Mouse (Mus musculus) NIH3T3 (cell line): ENCODE measurements around the gene Etnk1.
"Not testable (repeated sequence)": the region's sequence is repeated elsewhere in the genome, so short reads cannot be mapped to it uniquely, and the experiment has no call there.

Experiments
- DNase-seq: peaks from one replicate; pipeline ENCODE4 v3.0.0-alpha.2; 2012; ENCODE audit warnings: low read depth

Etnk1 gene

DNA sequence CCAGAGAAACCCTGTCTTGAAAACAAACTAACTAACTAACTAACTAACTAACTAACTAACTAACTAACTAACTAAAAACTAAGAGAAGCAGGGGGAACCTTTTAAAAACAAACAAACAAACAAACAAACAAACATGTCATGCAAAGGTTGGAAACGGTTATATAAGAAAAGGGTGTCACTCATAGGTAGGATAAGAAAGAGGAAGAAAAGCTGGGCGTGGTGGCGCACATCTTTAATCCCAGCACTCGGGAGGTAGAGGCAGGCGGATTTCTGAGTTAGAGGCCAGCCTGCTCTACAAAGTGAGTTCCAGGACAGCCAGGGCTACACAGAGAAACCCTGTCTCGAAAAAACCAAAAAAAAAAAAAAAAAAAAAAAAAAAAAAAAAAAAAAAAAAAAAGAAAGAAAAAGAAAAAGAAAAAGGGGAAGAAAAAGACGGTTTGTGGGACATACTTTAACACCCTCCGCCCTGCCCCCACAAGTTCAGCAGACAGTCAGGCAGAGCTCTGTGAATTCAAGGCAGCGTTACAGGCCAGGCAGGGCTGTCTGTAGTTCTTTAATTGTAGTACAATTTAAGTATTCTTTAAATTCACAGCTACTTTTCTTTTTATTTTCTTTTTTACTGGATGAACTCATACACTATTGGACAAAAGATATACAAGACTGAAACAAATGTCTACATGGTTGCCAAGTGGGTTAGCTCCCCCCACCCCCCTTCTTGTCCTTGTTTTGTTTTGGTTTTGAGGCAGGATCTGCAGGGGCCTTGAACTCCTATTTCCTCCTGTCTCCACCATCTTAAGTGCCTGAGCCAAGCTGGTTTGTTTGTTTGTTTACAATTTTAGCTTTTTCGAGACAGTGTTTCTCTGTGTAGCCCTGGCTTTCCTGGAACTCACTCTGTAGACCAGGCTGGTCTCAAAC is 15.7 kb upstream of the Etnk1 start:
- not testable (repeated sequence) for DNase-seq

DNA sequence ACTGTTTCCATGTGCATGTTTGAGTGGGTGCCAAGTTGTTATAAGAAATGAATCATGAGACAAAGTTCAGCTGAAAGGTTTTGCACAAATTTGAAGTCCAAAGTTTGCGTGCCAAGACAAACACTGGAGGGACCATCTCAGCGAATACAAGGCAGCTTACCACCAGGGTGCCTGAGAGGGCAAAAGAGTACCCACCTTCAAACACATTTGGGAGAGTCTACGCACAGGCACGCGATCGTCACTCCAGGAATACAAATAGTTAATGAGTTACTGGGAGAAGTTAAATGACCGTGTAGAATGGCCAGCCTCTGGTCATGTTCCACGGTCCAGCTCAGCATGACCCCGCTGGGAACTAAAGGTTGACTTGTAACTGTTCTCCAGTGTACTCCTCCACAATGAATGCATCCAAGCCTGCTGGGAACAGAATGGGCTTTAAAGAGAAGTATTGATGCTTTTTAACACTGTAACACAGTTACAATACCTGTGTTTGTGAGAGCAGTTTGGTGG is 14.6 kb upstream of the Etnk1 start:
- DNase-seq: peak; percentile 97

DNA sequence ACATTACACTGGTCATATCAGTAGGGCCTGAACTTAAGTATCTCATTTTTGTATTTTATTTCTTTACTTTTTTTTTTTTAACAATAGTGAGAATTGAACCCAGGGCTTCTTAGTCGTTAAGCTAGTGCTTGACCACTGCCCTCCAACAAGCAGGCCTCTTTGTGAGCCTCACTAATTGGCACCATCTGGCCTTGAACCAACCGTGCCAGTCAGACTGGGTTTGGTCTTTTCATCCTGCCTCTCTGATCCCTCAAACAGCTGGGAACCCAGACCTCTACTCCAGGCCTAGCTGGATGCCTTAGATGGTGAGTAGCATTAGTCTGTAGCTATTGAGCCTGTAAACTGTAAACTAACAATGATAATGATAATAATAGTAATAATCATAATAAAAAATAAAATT is 13.9 kb upstream of the Etnk1 start:
- no peak for DNase-seq

DNA sequence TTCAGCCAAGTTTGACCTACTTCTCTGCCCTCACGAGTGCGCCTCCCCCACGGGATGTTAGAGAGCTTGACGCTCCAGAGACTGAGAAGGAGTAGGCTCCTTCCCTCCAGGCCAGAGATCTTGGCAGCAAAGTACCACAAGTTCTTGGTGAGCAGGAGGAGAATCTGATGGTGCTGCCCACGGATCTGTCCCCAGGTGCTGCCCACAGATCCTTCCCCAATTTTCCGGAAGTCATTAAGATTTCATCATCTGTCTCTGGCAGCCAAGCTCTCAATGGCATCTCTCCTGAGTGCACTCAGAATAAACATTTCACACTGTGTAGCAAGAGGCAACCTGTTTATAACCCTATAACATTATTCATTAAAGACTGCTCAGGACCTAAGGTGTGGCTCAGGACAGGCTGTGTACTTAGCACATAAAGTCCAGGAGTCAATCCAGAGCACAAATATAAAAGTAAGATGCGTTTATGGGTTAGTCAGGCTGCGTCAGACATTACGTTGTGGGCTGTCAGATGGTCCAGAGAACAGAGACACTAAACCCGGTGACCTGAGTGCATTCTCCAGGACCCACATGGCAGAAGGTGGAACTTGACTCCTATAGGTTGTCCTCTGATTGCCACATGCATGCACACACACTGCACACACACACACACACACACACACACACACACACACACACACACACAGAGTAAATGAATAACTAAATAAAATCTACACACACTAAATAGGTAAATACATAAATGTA is 13.1 kb upstream of the Etnk1 start:
- DNase-seq: peak; percentile 77

DNA sequence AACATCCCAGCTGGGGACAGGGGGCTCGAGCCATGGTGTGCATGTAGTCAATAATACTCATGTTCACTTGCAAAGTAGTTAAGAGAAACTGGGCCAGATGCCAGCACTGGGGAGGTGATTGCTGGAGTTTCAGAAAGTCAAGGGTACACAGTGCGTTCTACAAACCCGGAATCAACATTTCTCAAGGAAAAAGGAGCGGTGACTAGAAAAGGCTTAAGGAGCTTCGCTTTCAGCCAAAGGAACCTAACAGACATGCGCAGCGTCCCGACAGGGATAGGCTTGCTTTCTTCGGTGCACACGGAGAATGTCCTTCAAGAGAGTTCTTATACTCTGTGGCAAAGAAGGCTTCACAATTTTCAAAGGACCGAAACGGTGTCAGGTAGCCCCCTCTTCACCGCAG is 12.1 kb upstream of the Etnk1 start:
- DNase-seq: no peak

DNA sequence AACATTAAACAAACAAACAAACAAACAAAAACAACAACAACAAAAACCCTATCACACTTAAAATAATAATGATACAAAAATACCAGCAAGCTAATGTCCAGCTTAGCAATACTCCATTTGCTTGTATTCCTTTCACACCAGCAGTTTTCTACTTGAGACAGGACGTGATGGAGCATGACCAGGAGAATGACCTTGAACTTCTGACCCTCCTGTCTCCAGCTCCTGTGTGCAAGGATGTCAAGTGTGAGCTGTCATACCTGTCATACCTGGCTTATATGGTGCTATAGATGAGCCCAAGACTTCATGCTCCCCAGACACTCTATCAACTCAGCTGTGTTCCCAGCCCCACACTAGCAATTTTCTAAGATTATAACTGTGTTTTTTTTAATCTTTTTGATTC is 11.0 kb upstream of the Etnk1 start:
- DNase-seq: no peak

DNA sequence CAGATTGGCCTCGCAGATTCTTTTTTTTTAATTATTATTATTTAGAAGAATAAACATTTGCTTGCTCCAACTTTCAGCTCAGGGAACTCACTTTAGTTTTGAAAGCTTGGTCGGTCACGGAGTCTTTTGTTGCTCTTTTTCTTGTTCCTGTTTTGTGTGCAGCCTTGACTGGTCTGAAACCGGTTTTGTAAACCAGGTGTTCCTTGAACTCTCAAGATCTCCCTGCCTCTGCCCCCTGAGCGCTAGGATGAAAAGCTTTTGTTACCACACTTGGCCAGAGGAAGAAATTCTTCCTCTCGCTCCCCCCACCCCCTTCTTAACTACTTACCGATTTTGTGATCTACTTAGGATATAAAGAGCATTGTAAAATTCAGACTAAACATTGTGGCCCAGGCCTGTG is 10.3 kb upstream of the Etnk1 start:
- no peak for DNase-seq

DNA sequence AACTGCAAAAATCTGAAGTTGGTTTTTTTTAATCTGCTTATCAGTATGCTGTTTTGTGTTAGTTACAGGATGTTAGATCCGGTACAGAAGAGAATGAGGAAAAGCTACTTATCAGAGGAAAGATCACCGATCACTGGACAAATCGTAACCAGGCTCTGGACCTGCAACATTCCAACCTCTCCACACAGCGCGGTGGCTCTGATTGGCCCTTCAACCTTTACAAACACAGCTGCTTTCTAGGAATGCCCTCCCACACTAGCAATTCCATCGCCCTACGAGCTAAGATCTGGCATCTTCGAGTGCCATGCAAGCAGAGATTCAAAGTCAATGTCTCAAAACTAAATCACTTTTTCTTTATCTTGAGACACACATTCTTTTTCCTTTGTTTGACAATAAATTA is 9.6 kb upstream of the Etnk1 start:
- DNase-seq: no peak

DNA sequence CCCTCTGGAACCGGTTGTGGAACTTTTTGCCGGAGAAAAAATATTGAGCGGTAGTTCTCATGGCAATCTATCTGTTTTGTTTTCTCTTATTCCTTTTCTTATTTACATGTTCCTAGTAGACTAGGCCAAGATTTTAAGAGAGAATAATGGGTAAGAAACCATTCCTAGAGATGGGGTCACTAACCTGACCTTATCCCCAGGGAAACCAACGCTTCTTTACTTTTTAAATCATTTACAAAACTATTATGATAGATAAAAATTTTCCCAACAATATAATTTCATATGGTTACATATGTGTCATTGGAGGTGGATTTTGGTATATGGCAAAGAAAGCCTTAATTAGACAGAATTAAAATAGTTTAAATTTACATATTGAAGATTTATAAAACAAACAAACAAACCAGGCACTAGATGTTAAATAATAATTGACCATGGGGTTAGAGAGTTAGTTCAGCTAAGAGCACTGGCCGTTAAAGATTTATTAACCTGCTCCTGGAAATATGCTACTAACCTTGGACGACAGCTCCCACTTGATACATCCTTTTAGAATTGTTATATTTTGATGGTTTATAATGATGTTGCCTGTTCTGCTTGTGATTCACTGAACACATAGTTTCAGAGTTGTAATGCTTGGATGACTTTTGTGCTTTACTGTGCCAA is 6.3 kb upstream of the Etnk1 start:
- DNase-seq: no peak

DNA sequence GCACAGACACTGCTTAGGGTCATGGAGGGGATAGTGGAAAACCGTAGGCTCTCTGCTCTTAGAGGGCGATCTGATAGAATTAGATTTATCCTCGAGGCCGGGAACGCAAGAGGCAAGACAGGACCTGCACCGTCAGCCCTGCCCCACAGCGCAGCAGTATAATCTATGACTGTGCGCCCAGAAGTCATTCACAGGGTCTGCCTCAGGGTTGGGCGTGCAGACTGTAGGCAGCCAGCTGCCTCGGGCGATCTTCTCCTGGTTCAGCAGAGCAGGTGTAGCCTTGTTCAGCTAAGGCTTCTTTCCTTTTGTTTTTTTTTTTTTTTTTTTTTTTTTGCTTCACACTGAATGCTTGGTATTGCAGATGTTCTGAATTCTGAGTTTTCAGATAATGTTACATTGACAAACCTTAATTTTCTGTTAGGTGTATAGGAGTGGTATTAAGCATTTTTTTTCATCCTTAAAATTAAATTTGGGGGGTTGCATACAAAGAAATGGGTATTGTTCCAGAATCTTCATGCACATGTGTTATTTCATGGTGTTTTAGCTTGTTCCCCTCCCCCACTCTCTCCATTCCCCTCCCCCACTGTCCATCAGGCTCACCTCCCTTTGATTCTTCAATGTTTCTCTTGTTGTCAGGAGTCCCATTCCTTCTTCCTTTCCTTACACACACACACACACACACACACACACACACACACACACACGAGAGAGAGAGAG is 4.7 kb upstream of the Etnk1 start:
- DNase-seq: no peak

DNA sequence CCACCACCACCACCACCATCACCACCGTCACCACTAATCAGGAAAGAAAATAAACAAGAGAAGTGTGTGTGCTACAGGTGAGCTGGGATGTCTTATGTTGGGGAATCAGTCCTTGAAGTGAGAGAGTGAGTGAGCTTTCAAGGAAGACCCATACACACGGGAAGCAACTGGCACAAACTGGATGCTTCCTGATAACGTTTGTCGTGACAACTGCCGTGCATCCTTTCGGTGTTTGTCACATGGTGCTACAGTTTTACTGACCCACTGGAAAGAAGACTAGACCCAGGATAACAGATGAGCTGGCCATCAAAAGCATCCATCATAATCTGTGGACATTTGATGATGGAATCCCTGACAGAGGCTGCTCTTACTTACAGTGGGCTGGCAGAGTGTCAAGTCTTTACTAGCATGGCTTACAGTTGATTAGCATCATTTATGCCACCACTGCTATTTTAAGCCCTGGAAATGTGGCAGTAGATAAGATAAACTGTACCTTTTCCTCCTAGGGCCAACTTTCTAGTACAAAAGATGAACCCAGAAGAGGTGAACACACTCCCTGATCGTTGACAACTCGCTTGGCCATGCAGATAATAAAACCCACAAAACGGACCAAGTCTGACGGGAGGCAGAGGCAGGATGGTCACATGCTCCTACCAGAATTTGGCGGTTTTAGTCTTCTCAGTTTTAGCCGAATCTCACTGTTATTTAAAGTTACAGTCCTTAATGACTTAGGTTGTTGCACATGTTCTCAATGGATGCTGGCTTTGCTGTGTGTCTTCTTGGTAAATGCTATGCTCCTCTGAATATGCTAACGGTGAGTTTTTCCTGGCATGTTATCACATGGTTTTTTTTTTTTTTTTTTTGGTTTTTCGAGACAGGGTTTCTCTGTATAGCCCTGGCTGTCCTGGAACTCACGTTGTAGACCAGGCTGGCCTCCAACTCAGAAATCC is 2.8 kb upstream of the Etnk1 start:
- no peak for DNase-seq

DNA sequence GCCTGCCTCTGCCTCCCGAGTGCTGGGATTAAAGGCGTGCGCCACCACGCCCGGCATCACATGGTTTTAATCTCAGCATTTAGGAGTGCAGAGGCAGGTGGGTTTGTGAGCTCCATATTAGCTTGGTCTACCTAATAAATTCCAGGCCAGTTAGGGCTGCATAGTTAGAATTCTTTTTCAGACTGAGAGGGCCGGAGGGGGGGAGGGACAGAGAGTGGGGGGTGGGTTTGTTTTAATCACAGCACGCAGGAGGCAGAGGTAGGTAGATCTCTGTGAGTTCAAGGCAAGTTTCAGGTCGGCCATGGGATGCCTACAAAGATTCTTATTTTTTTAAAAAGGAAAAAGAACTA is 2.1 kb upstream of the Etnk1 start:
- no peak for DNase-seq

DNA sequence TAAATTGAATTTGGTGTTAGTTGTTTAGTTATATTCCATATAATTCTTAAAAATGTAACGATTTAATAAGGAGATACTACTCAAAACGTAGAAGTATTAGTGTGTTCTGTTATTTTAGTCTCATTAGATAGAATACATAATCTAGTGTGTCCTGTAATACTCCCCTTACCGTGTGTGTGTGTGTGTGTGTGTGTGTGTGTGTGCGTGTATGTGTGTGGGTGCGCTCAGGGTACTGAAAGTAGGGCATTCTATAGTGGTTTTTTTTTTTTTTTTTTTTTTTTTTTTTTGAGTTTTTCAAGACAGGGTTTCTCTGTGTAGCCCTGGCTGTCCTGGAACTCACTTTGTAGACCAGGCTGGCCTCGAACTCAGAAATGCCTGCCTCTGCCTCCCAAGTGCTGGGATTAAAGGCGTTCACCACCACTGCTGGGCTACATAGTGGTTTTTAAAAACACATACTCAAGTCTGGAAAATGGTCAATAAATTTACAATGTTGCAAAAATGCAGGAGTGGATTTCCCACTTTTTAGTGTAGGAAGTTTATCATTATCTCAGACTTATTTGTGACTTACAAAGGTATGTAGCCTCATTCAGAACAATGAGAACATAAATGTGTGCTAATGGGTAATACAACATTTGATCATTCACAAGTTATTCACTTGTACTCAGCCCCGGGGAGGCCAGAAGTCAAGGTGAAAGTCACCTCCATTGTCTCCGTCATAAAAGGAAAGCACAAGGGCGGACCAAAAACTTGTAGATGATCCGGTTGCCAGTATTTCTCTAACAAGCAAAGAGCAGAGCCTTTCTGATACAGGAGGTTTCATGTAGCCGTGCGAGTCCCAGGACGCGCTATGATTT is 1.4 kb upstream of the Etnk1 start:
- no peak for DNase-seq

DNA sequence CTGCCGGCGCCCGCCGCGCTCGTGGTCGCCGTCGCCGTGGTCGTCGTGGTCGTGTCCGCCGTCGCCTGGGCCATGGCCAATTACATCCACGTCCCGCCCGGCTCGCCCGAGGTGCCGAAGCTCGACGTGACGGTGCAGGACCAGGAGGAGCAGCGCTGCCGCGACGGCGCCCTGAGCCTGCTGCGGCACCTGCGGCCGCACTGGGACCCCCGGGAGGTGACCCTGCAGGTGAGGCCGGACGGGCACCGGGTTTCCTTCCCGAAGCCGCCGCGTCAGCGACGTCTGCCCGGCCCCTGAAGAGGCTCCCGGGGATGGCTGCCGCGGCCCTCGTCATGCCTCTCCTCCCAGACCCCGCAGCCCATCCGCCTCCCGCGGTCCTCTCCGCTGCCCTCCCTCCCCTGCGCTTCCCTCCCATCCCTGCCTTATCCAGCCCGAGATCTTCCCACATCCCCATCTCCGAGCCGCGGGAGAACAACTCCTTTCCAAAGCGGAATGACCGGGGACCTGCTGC is 443 bp downstream of the Etnk1 start:
- DNase-seq: peak; percentile 62

DNA sequence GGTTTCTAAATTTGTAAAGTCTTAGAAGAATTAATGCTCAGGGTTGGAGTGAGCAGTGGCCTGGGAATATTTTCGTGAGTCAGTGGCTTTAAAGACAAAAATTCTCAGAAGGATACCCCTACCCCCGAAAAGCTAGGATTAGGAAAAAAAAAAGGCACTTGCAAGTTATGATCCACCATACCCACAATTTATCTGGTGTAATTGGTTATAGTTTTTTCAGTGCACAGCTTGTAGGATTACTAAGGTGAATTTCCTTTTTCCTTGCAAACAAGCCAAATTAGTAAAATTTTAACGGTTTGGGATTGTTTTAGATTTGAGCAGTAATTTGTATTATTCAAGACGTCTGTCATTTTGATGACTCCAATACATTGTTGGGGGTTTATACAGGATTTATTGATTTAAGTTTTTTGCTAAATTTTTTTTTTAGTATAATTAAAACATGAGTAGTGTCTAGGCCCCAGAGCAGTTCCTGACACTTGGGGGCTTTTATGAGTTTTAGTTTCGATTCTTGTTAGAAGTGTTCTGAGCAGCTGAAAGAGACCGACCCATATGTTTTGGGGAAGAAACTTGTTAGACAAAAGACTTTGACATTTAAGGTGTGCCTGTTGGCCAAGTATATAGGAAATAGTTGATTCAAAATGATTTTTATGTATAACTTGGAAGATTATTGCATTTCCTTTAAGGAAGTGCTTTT is 1.1 kb downstream of the Etnk1 start:
- no peak for DNase-seq

DNA sequence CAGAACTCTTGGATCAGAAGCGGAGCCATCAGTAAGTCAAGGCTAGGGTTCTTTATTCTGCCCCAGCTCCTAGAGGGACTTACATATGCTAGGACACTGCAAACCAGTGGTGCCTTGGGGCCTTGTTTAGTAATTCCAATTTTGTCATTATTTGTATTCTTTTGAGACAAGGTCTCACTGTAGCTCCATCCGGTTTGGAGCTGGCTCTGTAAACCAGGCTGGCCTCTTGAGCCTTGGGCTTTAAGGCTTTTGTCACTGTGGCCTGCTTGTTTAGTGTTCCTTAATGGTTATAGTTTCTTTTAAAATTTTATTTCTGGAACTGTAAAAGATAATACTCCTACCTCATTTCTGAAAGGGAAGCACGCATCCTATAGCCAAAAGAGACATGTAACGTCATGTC is 2.4 kb downstream of the Etnk1 start:
- DNase-seq: no peak

DNA sequence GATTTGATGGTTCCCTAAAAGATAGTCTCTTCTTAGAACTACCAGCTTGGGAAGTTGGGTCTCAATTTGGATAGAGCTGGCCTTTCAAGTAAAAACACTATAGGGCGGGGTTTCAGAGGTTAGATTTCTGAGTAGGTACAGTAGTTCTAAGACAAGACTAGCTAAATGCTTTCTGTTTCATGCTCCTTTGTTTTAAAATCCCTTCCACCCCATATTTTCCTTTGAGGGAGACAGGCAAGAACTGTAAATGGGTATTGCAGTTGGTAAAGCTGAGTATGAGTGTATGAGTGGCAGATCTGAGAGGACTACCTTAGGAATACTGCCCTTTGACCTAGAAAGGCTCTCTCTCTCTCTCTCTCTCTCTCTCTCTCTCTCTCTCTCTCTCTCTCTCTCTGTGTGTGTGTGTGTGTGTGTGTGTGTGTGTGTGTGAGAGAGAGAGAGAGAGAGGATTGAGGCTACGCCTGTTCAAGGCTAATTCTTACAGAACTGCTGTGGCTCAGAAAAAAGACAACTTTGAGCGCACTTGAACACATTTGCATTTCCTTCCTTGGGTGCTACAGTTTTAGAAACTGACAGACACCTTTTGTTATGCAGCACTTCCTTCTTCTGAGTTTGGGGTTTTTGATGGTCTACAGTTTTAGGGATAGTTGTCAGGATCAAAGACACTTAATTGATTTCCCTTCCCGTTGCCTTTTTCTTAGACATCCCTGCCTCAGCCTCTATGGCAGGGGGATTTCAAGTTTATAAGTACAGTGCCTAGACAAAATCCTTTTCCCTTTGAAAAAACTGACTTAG is 3.3 kb downstream of the Etnk1 start:
- DNase-seq: no peak

DNA sequence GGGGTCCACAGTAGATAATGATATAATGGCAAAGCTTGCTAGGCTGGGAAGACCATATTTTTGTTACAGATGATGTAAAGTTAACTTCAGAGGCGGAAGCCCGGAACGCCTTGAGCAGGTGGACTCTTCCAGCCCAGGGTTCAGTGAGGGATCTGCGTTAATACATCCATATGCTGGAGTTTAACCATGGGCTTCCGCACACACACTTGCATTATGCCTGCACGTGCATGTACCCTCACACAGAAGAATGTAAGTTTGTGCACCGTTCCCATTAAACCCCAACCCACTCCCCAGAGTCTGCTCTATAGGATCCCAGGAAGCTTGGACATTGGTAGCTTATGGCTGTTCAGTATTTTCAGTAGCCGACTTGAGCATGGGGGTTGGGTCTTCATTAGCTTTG is 4.0 kb downstream of the Etnk1 start:
- DNase-seq: no peak
